Mouse (Mus musculus) heart, postnatal 36 days (tissue): Measurements from ENCODE around the gene E130311K13Rik. TPM values are rescaled to one million over a fixed set of nuclear protein-coding genes. Genes with fewer than 3 reads are reported as not detected.

Experiments used
- DNase-seq, 2 experiments: peaks; one replicate each; pipeline ENCODE4 v3.0.0; 2021 to 2022
- intact Hi-C: fragments of 180-260 bp; cut with DNase I; formaldehyde crosslinking; loops from one replicate; pipeline ENCODE4 v1.15.1; 2025
- total RNA-seq, 2 experiments: library from RNA; stranded (reverse); gene quantifications; 2 replicates each; pipeline ENCODE4 v1.2.3; 2021

The E130311K13Rik gene
- 10 to 100 TPM in 1 of 2 experiments, 1 to 10 TPM in 1; 9.2 to 10.2 TPM for total RNA-seq

- DNase-seq: peak; percentile 94 to 95
- intact Hi-C loops: loop anchor here (2.0 to 5.0 kb wide), 2 partner anchors 34 to 377 kb away; no protein-coding TSS in a partner anchor
Observed at GRCm38 (mm10) chr3:63928878-63929859, at the start of gene E130311K13Rik. TSS of gene E130311K13Rik (minus strand) at chr3:63929472.

- no peak for DNase-seq
- intact Hi-C loops: no loop called here
Observed at GRCm38 (mm10) chr3:63977895-63978294, 48.6 kb upstream of the E130311K13Rik start.

- peak; percentile 93 to 94 for DNase-seq
- intact Hi-C loops: loop anchor here (1.0 kb wide), 1 partner anchor 12 kb away; the partner anchor contains the start of gene Slc33a1
Observed at GRCm38 (mm10) chr3:63975955-63976908, 47.0 kb upstream of the E130311K13Rik start, which contains the start of gene Gmps. TSS of gene Gmps (plus strand) at chr3:63976106.

- DNase-seq: no peak
- intact Hi-C loops: no loop called here
Observed at GRCm38 (mm10) chr3:63965929-63966328, 36.7 kb upstream of the E130311K13Rik start.

GRCm38 (mm10) chr3:63964922-63965249 is 35.6 kb upstream of the E130311K13Rik start:
- no peak for DNase-seq
- intact Hi-C loops: loop anchor here (1.0 kb wide), 1 partner anchor 11 kb away; the partner anchor contains the start of gene Gmps

- intact Hi-C loops: loop anchor here (1.0 kb wide), 1 partner anchor 12 kb away; the partner anchor contains the start of gene Gmps
- DNase-seq: peak; percentile 98
Observed at GRCm38 (mm10) chr3:63964100-63964921, 35.0 kb upstream of the E130311K13Rik start, which contains the start of gene Slc33a1. TSS of gene Slc33a1 (minus strand) at chr3:63964768.

- intact Hi-C loops: loop anchor here (1.0 to 2.0 kb wide), 2 partner anchors 13 to 35 kb away; partner anchors contain the start of genes E130311K13Rik and Gmps
- DNase-seq: peak in 1 of 2 experiments; percentile 6
Observed at GRCm38 (mm10) chr3:63963421-63964099, 34.3 kb upstream of the E130311K13Rik start.

- DNase-seq: no peak
- intact Hi-C loops: no loop called here
Observed at GRCm38 (mm10) chr3:63949837-63950236, 20.6 kb upstream of the E130311K13Rik start.

- intact Hi-C loops: no loop called here
- DNase-seq: no peak
Observed at GRCm38 (mm10) chr3:63941204-63941850, 12.1 kb upstream of the E130311K13Rik start.

- DNase-seq: no peak
- intact Hi-C loops: no loop called here
Observed at GRCm38 (mm10) chr3:63938928-63939327, 9.7 kb upstream of the E130311K13Rik start.

GRCm38 (mm10) chr3:63919634-63920033 is 9.6 kb downstream of the E130311K13Rik start:
- intact Hi-C loops: no loop called here
- DNase-seq: no peak

- no peak for DNase-seq
- intact Hi-C loops: no loop called here
Observed at GRCm38 (mm10) chr3:63910301-63910700, 19.0 kb downstream of the E130311K13Rik start.

GRCm38 (mm10) chr3:63905241-63905640 is 24.0 kb downstream of the E130311K13Rik start:
- DNase-seq: no peak
- intact Hi-C loops: no loop called here

GRCm38 (mm10) chr3:63904157-63904556 is 25.1 kb downstream of the E130311K13Rik start:
- intact Hi-C loops: no loop called here

GRCm38 (mm10) chr3:63900021-63900571 is 29.2 kb downstream of the E130311K13Rik start:
- intact Hi-C loops: no loop called here
- no peak for DNase-seq

More at GRCm38 (mm10) chr3:63904157-63904556, 25.1 kb downstream of the E130311K13Rik start:
- DNase-seq: no peak

- peak; percentile 3 to 13 for DNase-seq
- intact Hi-C loops: no loop called here
Observed at GRCm38 (mm10) chr3:63899309-63899695, 30.0 kb downstream of the E130311K13Rik start, which contains the start of gene Plch1. TSS of gene Plch1 (minus strand) at chr3:63899472.

- intact Hi-C loops: no loop called here
- DNase-seq: peak; percentile 36 to 64
Observed at GRCm38 (mm10) chr3:63898581-63899308, 30.5 kb downstream of the E130311K13Rik start.
